Mouse (Mus musculus) hindbrain, embryonic 11.5 days (tissue): ENCODE data around the gene Nr4a1. TPM values are rescaled to one million over a fixed set of nuclear protein-coding genes. Genes with fewer than 3 reads are reported as not detected.

ENCODE experiments used
- ATAC-seq: fragments of 200-750 bp; cut with Nextera tagmentation; 2 replicates; pipeline ENCODE4 v1.8.0; 2017; ENCODE audit warnings: mild to moderate bottlenecking, moderate TSS enrichment, moderate library complexity; ENCODE audit not compliant: low FRiP score
- DNase-seq: peaks from one replicate; pipeline ENCODE4 v3.0.0-alpha.2; 2015; ENCODE audit warnings: low spot score
- H3K27ac ChIP-seq: fragments of 300-500 bp; sonication (generic); 2 replicates; pipeline ENCODE4 v1.5.1; 2014; ENCODE audit warnings: mild to moderate bottlenecking, low read depth, low read length
- H3K27me3 ChIP-seq: fragments of 300-500 bp; sonication (generic); 2 replicates; pipeline ENCODE4 v1.6.1; 2014; ENCODE audit warnings: mild to moderate bottlenecking, low read length, moderate library complexity, mixed read lengths; ENCODE audit not compliant: control insufficient read depth, insufficient read depth
- H3K36me3 ChIP-seq: fragments of 300-500 bp; sonication (generic); 2 replicates; pipeline ENCODE4 v1.6.1; 2014; ENCODE audit warnings: mild to moderate bottlenecking, low read length, moderate library complexity, mixed read lengths; ENCODE audit not compliant: control insufficient read depth, insufficient read depth
- H3K4me1 ChIP-seq: fragments of 300-500 bp; sonication (generic); replicated peaks from 2 replicates; pipeline ENCODE4 v1.6.1; 2014; ENCODE audit warnings: low read length, mixed read lengths; ENCODE audit not compliant: control insufficient read depth, insufficient read depth
- H3K4me2 ChIP-seq: fragments of 300-500 bp; sonication (generic); replicated peaks from 2 replicates; pipeline ENCODE4 v1.6.1; 2014; ENCODE audit warnings: mild to moderate bottlenecking, low read depth, low read length
- H3K4me3 ChIP-seq: fragments of 300-500 bp; sonication (generic); 2 replicates; pipeline ENCODE4 v1.5.1; 2014; ENCODE audit warnings: low read depth, low read length
- H3K9ac ChIP-seq: fragments of 300-500 bp; sonication (generic); 2 replicates; pipeline ENCODE4 v1.6.1; 2014; ENCODE audit warnings: low read depth, low read length
- H3K9me3 ChIP-seq: fragments of 300-500 bp; sonication (generic); 2 replicates; pipeline ENCODE4 v1.6.1; 2016; ENCODE audit warnings: low read length; ENCODE audit not compliant: control insufficient read depth
- WGBS: fragments of 180-500 bp; shearing (Covaris S2); extraction: QIAGEN DNeasy Blood & Tissue Kit; methylation state at CpG from one replicate; pipeline ENCODE4 v1.1.7; 2014; 5-methylcytosine and 5-hydroxymethylcytosine counted together
- polyA plus RNA-seq: library from polyadenylated mRNA; unstranded; fragments of >200 nt; fragmentation: Nextera tagmentation; extraction: Ambion mirVana; gene quantifications from 2 replicates; pipeline ENCODE4 v1.2.1, GENCODE M21; 2014

Gene Nr4a1
- polyA plus RNA-seq, 1 experiment from 2014 or later = 2.2 TPM

GRCm38 (mm10) chr15:101235728-101236327 is 18.2 kb upstream of the Nr4a1 start:
- Histone ChIP-seq H3K4me1 (no peaks in the 10 kb centered on the region; the same call in 1 of the 2 replicates), H3K36me3 (no peaks in the 10 kb centered on the region), H3K4me2 (no peak overlapping the region; the same call in 1 of the 2 replicates), H3K9ac (no peak overlapping the region), H3K9me3 (no peaks in the 10 kb centered on the region), H3K27me3 (peaks cover 3% of the 10 kb centered on the region; the same call in 1 of the 2 replicates), H3K27ac (no peak overlapping the region), H3K4me3 (no peak overlapping the region)
- 25% methylated on average over 12 of the region's 12 CpGs for WGBS
- ATAC-seq (peak; percentile 36; the same call in 1 of the 2 replicates), DNase-seq (no peak)

DNA sequence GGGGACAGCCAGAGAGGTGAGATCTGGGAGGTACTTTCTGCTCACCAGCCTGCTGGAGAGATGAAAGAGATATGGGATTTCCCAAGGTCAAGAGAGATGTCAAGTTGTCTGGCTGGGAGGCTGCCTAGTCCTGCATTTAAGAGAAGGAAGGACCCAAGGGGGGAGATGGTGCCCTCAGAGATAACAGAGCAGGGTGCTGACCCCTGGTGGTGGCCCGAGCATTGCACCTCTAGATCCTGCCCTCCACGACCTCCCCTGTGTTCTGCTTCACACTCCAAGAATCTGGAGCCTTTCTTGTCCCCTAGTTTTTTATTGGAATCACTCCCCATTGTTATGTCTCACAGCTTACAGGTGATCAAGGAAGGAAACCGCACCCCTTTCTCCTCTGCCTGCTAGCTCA is 17.2 kb upstream of the Nr4a1 start:
- H3K27me3 ChIP-seq = peaks cover 3% of the 10 kb centered on the region; the same call in 1 of the 2 replicates
- H3K36me3 ChIP-seq = no peaks in the 10 kb centered on the region
- DNase-seq (peak; percentile 76), ATAC-seq (no peak)
- H3K4me3 ChIP-seq = no peak overlapping the region
- no peaks in the 10 kb centered on the region; the same call in 1 of the 2 replicates for H3K4me1 ChIP-seq
- H3K4me2 ChIP-seq = no peak overlapping the region
- H3K9me3 ChIP-seq = no peaks in the 10 kb centered on the region
- WGBS = 15% methylated on average over 3 of the region's 3 CpGs
- no peak overlapping the region for H3K9ac ChIP-seq
- H3K27ac ChIP-seq = no peak overlapping the region

DNA sequence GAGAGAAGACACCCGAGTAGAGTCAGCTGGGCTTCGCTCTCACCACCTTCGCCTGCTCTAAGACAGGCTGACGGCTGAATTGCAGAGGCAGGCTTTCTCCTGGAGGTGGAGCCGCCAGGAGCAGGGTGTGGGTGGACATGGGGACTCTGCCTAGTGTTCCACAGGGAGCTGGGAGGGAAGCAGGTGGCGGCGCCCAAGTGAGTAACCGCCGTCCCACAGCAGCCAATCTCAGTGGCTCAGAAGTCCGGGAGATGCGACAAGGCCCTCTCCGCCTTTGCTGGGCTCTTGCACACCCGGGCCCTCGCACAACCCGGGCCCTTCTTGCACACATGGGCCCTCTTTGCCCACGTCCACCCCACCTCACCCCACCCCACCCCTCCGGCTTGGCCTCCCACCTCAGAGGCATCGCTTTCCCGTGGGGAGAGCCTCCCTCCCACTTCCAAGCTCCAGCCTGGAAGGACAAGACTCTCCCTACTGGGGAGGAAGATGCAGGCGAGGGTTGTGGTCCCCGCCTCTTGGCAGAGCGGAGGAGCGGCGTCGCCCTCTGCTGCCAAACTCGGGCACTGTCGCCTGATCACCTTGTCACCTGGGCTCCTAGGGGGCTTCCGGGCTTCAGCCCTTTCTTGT is 15.1 kb upstream of the Nr4a1 start:
- Histone ChIP-seq H3K27me3 (peaks cover 3% of the 10 kb centered on the region; the same call in 1 of the 2 replicates), H3K4me3 (peak overlapping the region; percentile 8), H3K4me2 (peak overlapping the region; percentile 42), H3K27ac (no peak overlapping the region), H3K9me3 (no peaks in the 10 kb centered on the region), H3K4me1 (no peaks in the 10 kb centered on the region; the same call in 1 of the 2 replicates), H3K36me3 (no peaks in the 10 kb centered on the region), H3K9ac (peak overlapping the region; percentile 34)
- ATAC-seq = peak; percentile 50; the same call in 1 of the 2 replicates
- peak; percentile 77 for DNase-seq
- WGBS = 6% methylated on average over 28 of the region's 28 CpGs

GRCm38 (mm10) chr15:101239821-101240220 is 14.2 kb upstream of the Nr4a1 start:
- ATAC-seq = no peak
- H3K36me3 ChIP-seq = no peaks in the 10 kb centered on the region

DNA sequence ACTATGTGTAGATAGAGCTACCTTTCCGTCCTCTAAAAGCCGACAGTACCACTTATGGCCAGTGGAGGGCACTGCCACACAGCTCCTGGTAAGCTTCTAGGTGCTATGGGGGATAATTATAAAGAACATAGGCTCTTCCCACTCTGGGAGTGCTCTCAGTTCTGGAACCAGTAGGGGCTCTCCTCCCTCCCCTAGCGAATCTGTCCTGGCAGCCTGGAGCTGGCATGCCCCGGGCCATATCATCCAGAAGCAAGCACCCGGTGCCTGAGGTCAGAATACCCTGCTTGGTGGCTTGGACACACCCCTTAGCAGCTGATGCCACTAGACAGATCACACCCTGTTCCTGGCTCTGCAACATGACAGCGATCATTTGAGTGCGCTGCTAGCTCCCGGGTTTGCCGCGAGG is 13.3 kb upstream of the Nr4a1 start:
- Histone ChIP-seq H3K4me2 (no peak overlapping the region; the same call in 1 of the 2 replicates), H3K4me1 (no peaks in the 10 kb centered on the region), H3K9ac (no peak overlapping the region), H3K4me3 (no peak overlapping the region), H3K27ac (no peak overlapping the region), H3K27me3 (peaks cover 3% of the 10 kb centered on the region; the same call in 1 of the 2 replicates), H3K36me3 (no peaks in the 10 kb centered on the region), H3K9me3 (no peaks in the 10 kb centered on the region)
- ATAC-seq = peak; percentile 39; the same call in 1 of the 2 replicates
- WGBS = 21% methylated on average over 10 of the region's 10 CpGs
- DNase-seq = peak; percentile 89

More at GRCm38 (mm10) chr15:101239821-101240220, 14.2 kb upstream of the Nr4a1 start:
- H3K9ac ChIP-seq = no peak overlapping the region
- H3K27ac ChIP-seq = no peak overlapping the region
- peaks cover 3% of the 10 kb centered on the region; the same call in 1 of the 2 replicates for H3K27me3 ChIP-seq
- no peak overlapping the region for H3K4me3 ChIP-seq
- 66% methylated on average over 8 of the region's 8 CpGs for WGBS
- no peaks in the 10 kb centered on the region for H3K9me3 ChIP-seq
- H3K4me1 ChIP-seq = no peaks in the 10 kb centered on the region; the same call in 1 of the 2 replicates
- DNase-seq = no peak
- no peak overlapping the region for H3K4me2 ChIP-seq

DNA sequence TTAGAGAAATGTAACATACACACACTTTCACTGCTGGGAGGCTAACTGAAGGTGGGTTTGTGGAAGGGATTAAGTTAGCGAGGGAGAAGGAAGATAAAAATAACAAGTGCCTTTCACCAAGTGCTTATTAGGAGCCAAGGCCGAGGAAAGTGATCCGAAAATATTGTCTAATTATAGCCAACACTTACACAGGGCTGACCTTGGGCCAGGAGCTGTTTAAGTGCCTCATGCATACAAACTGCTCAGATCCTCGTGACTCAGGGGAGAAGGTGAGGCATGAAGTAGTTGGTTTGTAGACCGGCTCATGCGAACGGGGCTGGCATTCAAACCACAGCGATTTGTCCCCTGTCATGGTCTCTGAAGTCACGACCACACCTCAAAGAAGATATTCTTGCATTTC is 12.8 kb upstream of the Nr4a1 start:
- Histone ChIP-seq H3K4me3 (no peak overlapping the region), H3K9me3 (no peaks in the 10 kb centered on the region), H3K9ac (no peak overlapping the region), H3K4me2 (no peak overlapping the region; the same call in 1 of the 2 replicates), H3K27me3 (peaks cover 3% of the 10 kb centered on the region; the same call in 1 of the 2 replicates), H3K27ac (no peak overlapping the region), H3K4me1 (no peaks in the 10 kb centered on the region), H3K36me3 (no peaks in the 10 kb centered on the region)
- ATAC-seq (no peak), DNase-seq (no peak)
- 72% methylated on average over 9 of the region's 9 CpGs for WGBS

DNA sequence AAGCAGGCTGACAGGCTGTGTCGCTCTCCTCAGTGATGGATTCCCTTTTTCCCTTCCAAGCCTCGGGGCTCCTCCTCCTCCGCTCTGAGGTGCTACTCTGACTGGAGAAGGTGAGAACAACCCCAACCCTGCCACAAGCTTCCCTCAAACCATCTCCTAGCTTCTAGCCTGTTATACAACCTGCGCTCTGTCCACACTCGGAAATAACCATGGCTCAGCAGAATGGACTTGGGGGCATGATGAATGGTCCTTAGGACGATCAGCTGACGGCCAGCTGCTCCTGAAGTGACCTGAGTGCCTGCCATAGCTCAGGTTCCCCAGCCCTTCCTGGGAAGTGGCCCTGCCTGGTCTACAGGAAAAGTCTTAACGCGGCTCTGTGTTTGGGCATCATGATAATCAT is 12.2 kb upstream of the Nr4a1 start:
- ATAC-seq (no peak), DNase-seq (no peak)

GRCm38 (mm10) chr15:101242645-101243044 is 11.4 kb upstream of the Nr4a1 start:
- Histone ChIP-seq H3K36me3 (no peaks in the 10 kb centered on the region), H3K9me3 (no peaks in the 10 kb centered on the region), H3K4me1 (no peaks in the 10 kb centered on the region), H3K27me3 (peaks cover 3% of the 10 kb centered on the region; the same call in 1 of the 2 replicates), H3K27ac (no peak overlapping the region), H3K4me2 (no peak overlapping the region), H3K9ac (no peak overlapping the region), H3K4me3 (no peak overlapping the region)
- no peak for ATAC-seq
- DNase-seq = peak; percentile 39
- WGBS = 24% methylated on average over 8 of the region's 8 CpGs

More for the DNA sequence above, 12.2 kb upstream of the Nr4a1 start:
- H3K36me3 ChIP-seq = no peaks in the 10 kb centered on the region
- WGBS = 68% methylated on average over 9 of the region's 9 CpGs
- no peak overlapping the region for H3K4me3 ChIP-seq
- no peak overlapping the region for H3K9ac ChIP-seq
- H3K4me2 ChIP-seq = no peak overlapping the region
- no peak overlapping the region for H3K27ac ChIP-seq
- H3K4me1 ChIP-seq = no peaks in the 10 kb centered on the region
- H3K9me3 ChIP-seq = no peaks in the 10 kb centered on the region
- H3K27me3 ChIP-seq = peaks cover 3% of the 10 kb centered on the region; the same call in 1 of the 2 replicates
